Mouse (Mus musculus) B cell, adult 2 months (primary cell): ENCODE data around the gene Nat9.

Experiments used
- DNase-seq, 2 experiments: peaks; one replicate each; pipeline ENCODE4 v3.0.0; 2022

Gene Nat9

GRCm38 (mm10) chr11:115187693-115188092 is at the start of gene Nat9:
TSS of gene Nat9 (minus strand) at chr11:115187859.
- DNase-seq = peak in 1 of 2 experiments; percentile 52

GRCm38 (mm10) chr11:115236570-115236969 is 48.9 kb upstream of the Nat9 start:
- DNase-seq = no peak

- DNase-seq = no peak
These were observed 46.8 kb upstream of the Nat9 start for GRCm38 (mm10) chr11:115234320-115235044.

- DNase-seq = peak in 1 of 2 experiments; percentile 20
These were observed 46.0 kb upstream of the Nat9 start for GRCm38 (mm10) chr11:115233526-115234290.

GRCm38 (mm10) chr11:115232889-115233288 is 45.2 kb upstream of the Nat9 start:
- no peak for DNase-seq

- DNase-seq = no peak
These were observed 44.3 kb upstream of the Nat9 start for GRCm38 (mm10) chr11:115231924-115232323.

- peak; percentile 23 to 32 for DNase-seq
These were observed 43.7 kb upstream of the Nat9 start for GRCm38 (mm10) chr11:115231168-115231915.

GRCm38 (mm10) chr11:115229021-115229930 is 41.6 kb upstream of the Nat9 start:
- DNase-seq = no peak

GRCm38 (mm10) chr11:115228430-115228829 is 40.8 kb upstream of the Nat9 start:
- DNase-seq = no peak

- no peak for DNase-seq
These were observed 40.0 kb upstream of the Nat9 start for GRCm38 (mm10) chr11:115227640-115228039.

- DNase-seq = no peak
These were observed 39.3 kb upstream of the Nat9 start for GRCm38 (mm10) chr11:115226811-115227491.

- no peak for DNase-seq
These were observed 37.6 kb upstream of the Nat9 start for GRCm38 (mm10) chr11:115225301-115225700.

- DNase-seq = peak; percentile 61 to 63
These were observed 37.2 kb upstream of the Nat9 start for GRCm38 (mm10) chr11:115224889-115225288.

GRCm38 (mm10) chr11:115223877-115224276 is 36.2 kb upstream of the Nat9 start:
- no peak for DNase-seq

- no peak for DNase-seq
These were observed 35.8 kb upstream of the Nat9 start for GRCm38 (mm10) chr11:115223451-115223850.

- DNase-seq = no peak
These were observed 34.9 kb upstream of the Nat9 start for GRCm38 (mm10) chr11:115222570-115222969.

- no peak for DNase-seq
These were observed 34.4 kb upstream of the Nat9 start for GRCm38 (mm10) chr11:115222077-115222476.

GRCm38 (mm10) chr11:115219685-115220084 is 32.0 kb upstream of the Nat9 start:
- DNase-seq = no peak

GRCm38 (mm10) chr11:115219263-115219662 is 31.6 kb upstream of the Nat9 start:
- no peak for DNase-seq

- no peak for DNase-seq
These were observed 30.1 kb upstream of the Nat9 start for GRCm38 (mm10) chr11:115217439-115218410.
